Mouse (Mus musculus): Measurements from ENCODE around the gene Dnm3.

Gene Dnm3

GRCm38 (mm10) chr1:162477246-162478209 is at the start of gene Dnm3:
TSS of gene Dnm3 (minus strand) at chr1:162478034.
- peak; percentile 77 to 79 for DNase-seq (ENCODE audit: low spot score in 2 of 2)

DNA sequence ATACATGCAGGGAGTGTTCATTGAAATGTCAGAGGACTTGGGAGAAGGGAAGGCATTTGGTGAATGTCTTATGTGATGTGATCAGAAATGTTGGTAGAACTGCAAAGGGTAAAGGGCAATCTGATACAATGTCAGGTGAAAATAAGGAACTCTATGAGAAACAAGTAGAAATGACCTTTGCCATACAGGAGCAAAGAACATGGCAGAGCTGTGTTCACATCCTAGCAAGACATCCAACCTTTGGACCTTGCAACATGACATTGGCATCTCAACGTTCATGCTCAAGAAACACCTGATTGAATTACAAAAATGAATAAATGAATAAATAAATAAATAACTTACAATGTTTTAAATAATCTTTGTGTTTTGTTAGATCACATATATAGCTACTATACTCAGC is 37.3 kb upstream of the Dnm3 start:
- DNase-seq (ENCODE audit: low spot score in 2 of 2): no peak

DNA sequence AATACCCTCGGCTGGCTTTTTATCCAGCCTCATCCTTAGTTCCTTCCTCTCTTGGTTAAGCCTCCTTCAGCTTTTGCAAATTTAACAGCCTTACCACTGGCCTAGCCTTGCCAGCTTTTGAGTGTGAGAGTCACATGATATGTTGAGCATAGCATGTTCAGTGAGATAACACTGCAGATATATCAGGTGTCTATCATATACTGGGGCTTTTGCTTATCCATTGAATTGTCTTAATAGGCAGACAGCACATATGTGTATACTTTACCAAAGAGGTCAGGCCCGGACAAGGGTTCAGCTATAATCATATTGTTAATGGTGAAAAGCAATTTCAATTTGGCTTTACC is 32.2 kb upstream of the Dnm3 start:
- DNase-seq (ENCODE audit: low spot score in 2 of 2): no peak

DNA sequence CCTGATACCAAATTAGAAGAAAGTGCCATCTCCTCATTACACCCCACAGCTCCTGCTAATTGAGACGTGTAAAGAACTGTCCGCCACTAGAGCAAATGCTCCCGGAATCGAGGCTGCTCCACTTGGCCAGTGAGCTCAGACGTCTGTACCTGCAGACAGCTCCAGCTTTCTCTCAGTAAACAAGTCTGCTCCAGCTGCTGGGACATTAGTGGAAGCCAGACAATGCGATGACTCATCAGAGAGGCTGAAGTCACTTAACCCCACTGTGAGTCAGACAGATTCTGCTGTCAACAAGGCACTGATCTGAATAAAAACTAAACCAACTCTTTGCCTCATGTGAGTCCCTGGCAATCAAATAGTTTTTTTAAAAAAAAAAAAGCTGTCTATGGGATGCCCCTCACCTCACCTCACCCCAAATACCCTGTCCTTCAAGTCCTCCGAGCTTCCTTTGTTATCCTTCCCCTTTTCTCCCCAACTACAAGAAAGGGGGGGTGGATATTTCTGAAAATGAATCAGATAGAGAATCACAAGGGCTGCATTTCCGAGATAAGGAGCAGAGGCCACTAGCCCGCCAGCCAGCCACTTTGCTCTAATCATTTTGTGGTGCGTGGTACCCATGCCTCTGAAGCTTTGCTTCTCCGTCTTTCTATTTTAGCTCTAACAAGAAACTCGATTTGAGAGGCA is 31.6 kb upstream of the Dnm3 start:
- DNase-seq (ENCODE audit: low spot score in 2 of 2): no peak

GRCm38 (mm10) chr1:162508211-162509005 is 30.6 kb upstream of the Dnm3 start:
- DNase-seq (ENCODE audit: low spot score in 2 of 2): no peak

GRCm38 (mm10) chr1:162506516-162506915 is 28.7 kb upstream of the Dnm3 start:
- DNase-seq (ENCODE audit: low spot score in 2 of 2): no peak

DNA sequence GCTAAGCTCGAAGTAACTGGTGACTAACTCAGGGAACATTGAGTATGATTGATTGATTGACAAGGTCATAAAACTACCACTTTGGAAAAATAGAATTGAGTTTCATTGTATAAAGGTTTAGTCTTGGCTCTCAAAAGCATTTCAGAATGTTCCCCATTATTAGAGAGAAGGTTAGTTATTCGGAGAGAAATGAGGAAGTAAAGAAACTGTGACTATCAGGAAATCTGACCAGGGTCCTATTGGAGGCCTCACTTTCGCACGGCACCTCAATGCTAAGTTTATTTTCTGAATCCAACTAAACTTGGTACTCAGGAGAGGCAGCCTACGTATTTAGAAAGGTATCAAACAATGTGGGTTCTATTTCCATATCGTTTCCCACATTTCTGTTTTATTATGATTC is 27.8 kb upstream of the Dnm3 start:
- DNase-seq (ENCODE audit: low spot score in 2 of 2): no peak

DNA sequence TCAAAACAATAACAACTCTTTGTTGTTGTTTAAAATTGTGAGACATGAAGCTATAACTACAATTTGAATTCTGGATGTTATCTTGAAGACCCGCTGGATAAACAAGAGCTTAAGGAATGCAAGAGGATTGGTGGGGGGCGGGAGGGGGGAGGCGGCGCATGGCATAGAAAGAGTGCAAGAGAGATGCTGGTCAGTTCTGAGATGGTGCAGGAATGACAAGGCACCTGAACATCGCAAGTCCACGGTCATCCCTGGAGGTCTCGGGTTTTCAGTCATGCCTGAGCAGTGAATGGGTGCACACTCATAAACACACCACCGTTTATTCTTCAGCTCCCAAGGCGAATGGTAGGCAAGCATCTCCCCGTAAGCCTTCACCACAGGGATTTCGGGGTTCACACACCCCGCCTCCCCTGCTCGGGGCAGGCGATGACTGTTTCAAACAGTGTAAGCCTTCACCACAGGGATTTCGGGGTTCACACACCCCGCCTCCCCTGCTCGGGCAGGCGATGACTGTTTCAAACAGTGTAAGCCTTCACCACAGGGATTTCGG is 1.2 kb downstream of the Dnm3 start:
- DNase-seq (ENCODE audit: low spot score in 2 of 2): no peak

DNA sequence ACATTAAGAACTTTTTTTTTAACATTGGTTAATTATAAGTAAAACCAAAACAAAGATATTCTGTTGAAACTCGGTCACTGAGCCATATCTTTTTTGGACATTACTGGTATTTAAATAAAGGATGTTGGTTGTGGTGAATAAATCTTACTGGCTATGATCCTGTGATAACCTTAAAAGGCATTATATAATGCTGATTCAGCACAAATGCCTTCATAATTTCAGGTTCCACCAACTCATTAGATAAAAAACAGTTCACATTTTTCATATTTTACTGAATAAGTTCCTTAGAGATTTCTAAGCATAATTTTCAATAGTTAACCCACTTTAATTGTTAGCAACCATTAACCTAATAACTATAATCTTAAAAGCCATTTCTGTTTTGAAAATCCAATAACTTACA is 4.9 kb downstream of the Dnm3 start:
- DNase-seq (ENCODE audit: low spot score in 2 of 2): no peak

DNA sequence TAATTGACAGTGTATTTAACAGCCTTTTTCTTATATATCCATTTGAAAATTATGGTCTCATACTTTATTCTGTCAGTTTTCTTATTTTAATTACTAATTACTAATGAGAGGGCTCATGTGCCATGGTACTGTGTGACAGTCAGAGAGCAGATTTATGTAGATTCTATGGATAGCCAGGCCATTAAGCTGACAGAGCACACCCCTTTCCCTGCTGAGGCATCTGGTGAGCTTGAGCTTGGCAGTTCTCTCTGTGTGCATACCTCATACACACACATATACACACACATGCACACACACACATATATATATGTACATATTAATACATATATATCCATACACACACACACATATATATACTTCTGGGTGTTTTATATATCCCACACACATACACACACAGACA is 6.7 kb downstream of the Dnm3 start:
- DNase-seq (ENCODE audit: low spot score in 2 of 2): no peak

- no peak for DNase-seq (ENCODE audit: low spot score in 2 of 2)
These were observed 8.0 kb downstream of the Dnm3 start for GRCm38 (mm10) chr1:162469752-162470280.

DNA sequence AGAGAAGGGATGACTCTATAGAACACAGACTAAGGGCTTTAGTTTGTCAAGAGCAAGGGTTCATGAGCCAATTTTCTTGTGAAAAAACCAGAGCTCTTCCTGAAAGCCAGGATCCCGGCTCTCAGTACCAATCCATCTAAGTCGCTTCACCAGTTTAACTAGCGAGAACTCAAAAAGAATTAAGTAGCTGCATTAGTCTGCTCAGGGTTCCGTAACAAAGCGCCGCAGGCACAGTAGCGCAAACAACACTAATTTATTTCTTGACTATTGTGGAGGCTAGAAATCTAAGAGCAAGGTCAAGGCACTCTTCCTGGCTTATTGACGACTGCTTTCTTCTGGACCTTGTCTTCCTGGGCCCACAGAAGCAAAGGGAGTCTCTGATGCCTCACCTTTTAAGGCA is 14.2 kb downstream of the Dnm3 start:
- DNase-seq (ENCODE audit: low spot score in 2 of 2): no peak

DNA sequence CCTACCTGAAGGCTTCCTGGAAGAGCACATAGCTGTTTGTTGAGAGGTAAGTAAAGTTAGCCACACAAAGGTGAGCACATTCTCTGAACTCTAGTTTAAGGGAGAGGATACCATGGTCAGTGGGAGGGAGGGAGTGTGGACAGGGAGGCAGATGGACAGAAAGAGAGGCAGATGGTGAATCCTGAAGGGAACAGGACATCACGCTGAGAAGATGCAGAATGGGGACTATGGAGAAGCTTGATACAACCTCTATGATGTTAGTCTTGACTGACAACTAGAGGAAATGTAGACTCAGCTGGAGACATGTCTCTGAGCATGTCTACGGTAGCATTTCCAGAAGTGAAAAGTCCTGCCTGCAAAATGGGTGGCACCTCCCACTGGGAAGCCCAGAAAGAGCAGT is 19.1 kb downstream of the Dnm3 start:
- no peak for DNase-seq (ENCODE audit: low spot score in 2 of 2)

DNA sequence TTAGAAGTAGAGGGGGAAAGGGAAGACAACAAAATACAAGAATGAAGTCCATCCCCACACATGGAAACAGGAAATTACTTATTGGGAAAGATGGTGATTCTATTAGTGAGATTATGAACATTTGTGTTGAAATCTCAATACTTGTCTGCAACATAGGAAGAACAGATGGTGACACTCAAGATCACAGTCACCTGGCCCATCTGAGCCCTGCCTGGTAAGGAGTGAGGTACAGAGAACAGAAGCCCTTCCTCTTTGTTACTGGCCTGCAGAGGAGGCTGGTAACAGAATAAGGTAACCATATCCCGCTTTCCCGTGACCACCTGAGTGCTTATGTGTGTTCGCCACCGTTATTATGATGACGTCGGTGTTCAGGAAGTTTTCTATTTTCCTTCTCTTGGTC is 21.0 kb downstream of the Dnm3 start:
- DNase-seq (ENCODE audit: low spot score in 2 of 2): no peak

- DNase-seq (ENCODE audit: low spot score in 2 of 2): no peak
These were observed 21.4 kb downstream of the Dnm3 start for GRCm38 (mm10) chr1:162456406-162456805.

GRCm38 (mm10) chr1:162453578-162453977 is 24.3 kb downstream of the Dnm3 start:
- DNase-seq (ENCODE audit: low spot score in 2 of 2): no peak

- DNase-seq (ENCODE audit: low spot score in 2 of 2): no peak
These were observed 24.8 kb downstream of the Dnm3 start for GRCm38 (mm10) chr1:162453030-162453429.

DNA sequence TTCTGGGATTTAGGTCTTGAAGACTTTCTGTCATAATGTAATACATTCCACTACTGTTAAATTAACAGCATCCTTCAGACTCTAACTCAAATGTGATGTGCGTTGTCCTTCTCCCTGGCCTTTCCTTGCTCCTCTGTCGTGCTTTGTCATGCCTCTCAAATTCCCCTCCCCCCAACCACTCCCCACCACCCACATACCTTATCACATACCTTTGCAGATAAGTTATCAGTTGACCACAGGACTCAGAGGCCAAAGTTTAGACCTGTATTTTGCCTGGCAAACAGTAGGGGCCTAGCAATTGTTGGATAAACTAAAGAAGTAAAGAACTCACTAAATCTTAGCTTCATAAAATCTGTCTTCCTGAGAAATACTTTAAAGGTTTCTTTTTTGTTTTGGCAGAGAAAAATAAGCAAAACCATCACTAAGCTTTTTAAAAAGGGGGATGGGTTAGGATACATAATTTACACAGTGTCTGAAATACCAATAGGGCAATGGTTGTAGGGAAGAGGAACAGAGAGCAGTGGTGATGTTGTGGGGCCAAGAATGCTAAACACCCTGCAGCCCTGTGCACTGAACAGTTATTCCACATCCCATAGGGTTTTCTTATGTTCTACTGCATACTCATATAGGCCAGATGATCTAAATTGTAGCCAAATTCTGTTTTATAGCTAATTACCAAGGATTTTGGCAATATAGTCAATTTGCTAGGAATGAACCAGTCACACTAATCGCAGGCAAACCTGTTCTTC is 28.5 kb downstream of the Dnm3 start:
- DNase-seq (ENCODE audit: low spot score in 2 of 2): no peak

DNA sequence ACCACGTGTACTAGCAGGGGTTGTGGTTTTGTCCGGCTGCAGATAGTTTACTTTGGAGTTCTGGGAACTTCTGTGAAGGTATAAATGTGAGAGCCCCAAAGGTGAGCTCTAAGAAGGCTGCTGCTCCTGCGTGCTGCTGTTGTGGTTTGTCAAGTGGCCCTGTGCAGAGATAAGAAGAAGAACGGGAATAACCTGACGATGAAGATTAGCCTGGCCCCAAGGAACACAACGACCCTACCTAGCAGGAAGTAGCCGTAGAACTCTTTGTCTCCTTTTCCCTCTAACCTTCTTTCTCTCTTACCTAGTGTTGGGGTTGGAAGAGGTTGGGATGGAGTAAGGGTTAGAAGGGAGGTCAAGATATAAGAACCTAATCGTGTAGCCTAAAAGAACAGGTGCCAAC is 33.0 kb downstream of the Dnm3 start:
- no peak for DNase-seq (ENCODE audit: low spot score in 2 of 2)

- no peak for DNase-seq (ENCODE audit: low spot score in 2 of 2)
These were observed 38.3 kb downstream of the Dnm3 start for GRCm38 (mm10) chr1:162439576-162439975.

DNA sequence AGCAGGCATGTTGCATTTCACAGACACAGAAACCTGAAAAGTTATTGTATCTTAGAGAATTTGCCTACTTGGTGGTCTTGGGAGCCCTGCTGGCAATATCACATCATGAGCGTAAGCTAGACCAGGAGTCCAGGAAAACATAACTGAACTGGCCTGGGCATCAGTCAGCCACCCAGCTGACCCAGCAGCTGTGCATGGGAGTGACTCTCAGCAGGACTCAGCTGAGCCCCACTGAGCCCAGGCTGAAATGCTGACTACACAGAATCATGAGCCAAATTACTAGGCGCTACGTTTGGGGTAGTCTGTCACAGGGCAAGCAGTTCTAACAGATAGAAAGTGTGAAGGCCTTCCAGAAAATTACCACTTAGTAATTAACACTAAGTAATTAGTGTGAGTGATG is 41.2 kb downstream of the Dnm3 start:
- DNase-seq (ENCODE audit: low spot score in 2 of 2): no peak

Data from urinary bladder, postnatal 4 days (tissue).